Mouse (Mus musculus): ENCODE measurements around the gene Tm9sf2.

The Tm9sf2 gene

GRCm38 (mm10) chr14:122171031-122171430, 64.2 kb downstream of the Tm9sf2 start:
- DNase-seq (ENCODE audit: inconsistent age in 2 of 2, low spot score in 1 of 2) = no peak

DNA sequence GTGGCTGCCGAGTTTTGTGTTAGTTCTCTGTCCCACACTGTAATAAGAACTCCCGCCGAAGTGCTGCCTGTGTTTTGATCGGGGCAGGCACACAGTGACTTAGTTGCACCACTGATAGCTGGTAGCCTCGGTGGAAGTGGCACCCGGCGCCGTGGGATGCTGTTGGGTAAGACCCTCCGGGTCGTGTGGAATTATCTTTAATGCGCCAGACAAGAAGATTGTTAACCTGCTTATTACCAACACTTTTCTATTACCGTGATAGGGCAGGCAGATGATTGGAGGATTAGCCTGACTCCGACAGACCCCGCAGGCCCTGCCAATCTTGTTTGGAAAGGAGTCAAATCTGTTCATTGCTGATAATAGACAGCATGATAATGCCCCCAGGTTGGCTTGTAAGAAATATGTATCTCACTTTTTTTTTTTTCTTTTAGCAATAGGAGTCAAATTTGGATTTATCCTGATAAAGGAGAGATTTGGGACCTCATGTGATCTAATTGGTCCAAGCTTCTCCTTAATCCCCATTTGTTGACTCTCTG, 69.5 kb downstream of the Tm9sf2 start:
- no peak for DNase-seq (ENCODE audit: inconsistent age in 2 of 2, low spot score in 1 of 2)

DNA sequence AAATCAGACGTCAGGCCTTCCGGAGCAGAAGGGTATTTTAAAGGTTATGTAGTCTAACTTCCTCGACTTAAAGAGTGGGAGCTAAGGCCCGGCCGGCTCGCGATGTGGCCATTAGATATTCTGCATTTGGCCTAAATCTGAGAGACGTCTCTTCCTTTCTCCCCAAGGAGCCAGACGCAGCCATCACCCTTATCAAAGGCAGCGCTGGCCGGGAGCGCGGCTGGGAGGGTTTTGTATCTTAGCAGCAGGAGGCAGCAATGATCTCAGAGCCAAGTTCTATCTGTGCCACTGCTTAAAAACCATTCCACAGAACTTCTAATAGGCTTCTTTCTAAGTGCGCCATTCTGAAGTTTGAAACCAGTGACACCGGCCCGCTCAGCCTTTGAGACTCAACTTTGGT, 72.4 kb downstream of the Tm9sf2 start:
- DNase-seq (ENCODE audit: inconsistent age in 2 of 2, low spot score in 1 of 2) = no peak

DNA sequence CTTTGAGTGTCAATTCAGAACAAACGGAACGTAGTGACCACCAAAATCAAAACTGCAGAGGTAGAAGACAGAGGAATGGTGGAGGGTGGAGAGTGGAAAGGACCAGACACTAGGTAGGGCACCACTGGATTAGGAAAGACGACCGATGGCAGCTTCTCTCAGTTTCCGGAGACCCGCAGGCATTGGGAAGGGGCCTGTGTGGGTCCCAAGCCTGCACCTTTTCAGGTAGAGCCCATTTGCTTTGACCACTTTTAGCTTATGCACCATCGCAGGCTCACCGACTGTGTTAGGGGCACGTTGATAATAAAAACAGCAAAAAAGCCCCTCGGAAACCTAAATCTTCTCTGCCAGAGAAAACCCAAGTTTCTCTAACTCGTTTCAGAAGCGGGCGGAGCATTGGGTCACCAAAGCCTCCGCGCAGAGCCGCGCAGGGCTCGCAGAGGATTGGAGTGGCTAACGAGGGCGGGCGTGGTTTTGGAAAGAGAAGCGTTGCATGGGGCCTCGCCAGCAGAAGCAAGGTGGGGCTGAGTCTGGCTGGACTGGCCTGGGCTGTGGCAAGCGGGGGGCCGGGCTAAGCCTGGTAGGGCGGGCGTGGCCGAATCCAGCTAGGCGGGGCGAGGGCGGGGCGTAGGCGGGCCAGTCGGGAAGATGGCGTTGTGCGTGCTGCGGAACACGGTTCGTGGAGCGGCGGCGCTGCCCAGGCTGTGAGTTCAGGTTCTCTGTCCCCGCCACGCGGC, 74.4 kb downstream of the Tm9sf2 start, which contains the start of gene Clybl:
TSS of gene Clybl (plus strand) at position 627 of the 737 bp plus-strand sequence.
- peak; percentile 97 to 99 for DNase-seq (ENCODE audit: inconsistent age in 2 of 2, low spot score in 1 of 2)

DNA sequence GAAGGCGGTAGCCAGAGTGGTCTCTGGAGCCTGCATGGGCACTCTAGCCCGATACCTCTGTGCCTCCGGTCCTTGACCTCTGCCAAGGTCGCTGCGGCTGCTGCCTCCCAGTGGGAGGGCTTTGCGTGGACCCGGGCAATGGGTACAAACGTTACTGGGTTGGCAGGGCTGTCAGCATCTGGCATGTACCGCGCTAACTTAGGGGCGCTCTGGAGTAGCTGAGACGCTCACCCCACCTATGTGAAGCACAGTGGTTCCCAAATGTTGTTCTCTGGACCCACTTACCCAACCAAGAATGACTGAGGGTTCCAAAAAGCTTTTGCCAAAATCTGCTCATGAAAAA, 74.9 kb downstream of the Tm9sf2 start:
- no peak for DNase-seq (ENCODE audit: inconsistent age in 2 of 2, low spot score in 1 of 2)

- no peak for DNase-seq (ENCODE audit: inconsistent age in 2 of 2, low spot score in 1 of 2)
Observed at GRCm38 (mm10) chr14:122182220-122182619, 75.4 kb downstream of the Tm9sf2 start.

DNA sequence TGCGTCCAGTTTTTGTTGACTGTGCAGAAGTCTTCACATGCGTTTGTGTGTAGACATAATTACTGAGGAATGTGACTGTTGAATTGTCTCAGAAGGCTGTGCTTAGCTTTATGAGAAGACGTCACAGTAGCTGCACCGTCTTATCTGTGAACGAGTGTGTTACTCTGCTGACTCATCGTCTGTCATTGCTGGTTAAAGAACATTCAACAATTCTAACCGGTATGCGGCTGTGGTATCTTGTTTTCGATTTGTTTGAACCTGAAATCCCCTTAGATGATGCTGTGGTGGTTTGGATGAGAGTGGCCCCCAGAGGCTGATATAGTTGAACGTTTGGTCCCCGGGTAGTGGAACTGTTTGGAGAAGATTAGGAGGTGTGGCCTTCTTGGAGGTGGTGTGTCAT, 77.1 kb downstream of the Tm9sf2 start:
- DNase-seq (ENCODE audit: inconsistent age in 2 of 2, low spot score in 1 of 2) = peak in 1 of 2 experiments; percentile 65

DNA sequence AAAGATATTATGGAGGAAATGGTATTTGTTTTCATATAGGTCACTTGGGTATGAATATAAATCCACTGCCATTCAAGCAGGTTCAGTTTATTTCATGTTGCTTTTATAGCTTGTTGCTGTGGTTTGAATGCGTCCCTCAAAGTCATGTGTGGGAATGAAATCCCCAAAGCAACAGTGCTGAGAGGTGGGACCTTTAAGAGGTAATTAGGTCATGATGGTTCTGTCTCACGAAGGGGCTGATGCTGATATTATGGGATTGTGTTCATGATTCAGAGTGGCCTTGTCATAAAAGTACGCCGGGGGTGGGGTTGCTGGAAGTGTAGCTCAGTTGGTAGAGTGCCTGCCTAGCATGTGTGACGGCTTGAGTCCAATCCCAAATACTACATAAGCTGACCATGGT, 81.4 kb downstream of the Tm9sf2 start:
- DNase-seq (ENCODE audit: inconsistent age in 2 of 2, low spot score in 1 of 2) = peak; percentile 34 to 41

DNA sequence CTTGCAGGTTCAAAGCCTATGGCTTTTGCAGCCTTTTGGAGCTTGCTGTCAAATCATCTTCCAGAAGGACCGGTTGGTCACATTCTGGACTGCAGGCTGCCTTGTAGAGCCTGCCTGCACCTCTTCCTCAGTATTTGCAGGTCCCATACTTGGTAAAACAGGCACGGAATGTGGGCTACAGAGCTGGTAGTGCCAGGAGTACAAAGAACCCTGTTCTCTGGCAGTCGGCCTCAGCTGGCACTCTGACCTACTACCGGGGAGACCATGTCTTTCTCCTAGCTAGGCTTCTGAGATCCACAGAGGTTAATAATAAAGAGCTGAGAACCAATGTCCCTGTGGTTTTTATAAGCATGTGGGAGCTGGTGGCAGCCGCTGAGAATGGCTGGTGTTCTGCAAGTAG, 83.1 kb downstream of the Tm9sf2 start:
- no peak for DNase-seq (ENCODE audit: inconsistent age in 2 of 2, low spot score in 1 of 2)

DNA sequence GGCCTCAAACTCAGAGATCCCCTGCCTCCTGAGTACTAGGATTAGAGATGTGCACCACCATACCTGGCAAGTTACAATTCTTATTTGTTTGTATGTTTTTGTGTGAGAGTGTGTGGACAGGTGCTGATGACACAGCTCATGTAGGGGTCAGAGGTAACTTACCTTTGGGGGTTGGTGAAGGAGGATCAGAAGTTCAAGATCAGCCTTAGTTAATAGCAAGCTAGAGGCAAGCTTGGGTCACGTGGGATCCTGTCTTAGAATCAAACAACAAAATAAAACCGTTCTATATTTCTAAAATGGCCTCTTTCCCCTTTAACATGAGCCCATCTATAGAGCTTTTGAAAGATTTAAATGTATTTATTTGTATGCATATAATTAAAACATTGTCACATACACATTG, 83.7 kb downstream of the Tm9sf2 start:
- no peak for DNase-seq (ENCODE audit: inconsistent age in 2 of 2, low spot score in 1 of 2)

- peak; percentile 57 to 89 for DNase-seq (ENCODE audit: inconsistent age in 2 of 2, low spot score in 1 of 2)
Observed at GRCm38 (mm10) chr14:122190941-122191510, 84.2 kb downstream of the Tm9sf2 start.

GRCm38 (mm10) chr14:122194630-122195029, 87.8 kb downstream of the Tm9sf2 start:
- no peak for DNase-seq (ENCODE audit: inconsistent age in 2 of 2, low spot score in 1 of 2)

- DNase-seq (ENCODE audit: inconsistent age in 2 of 2, low spot score in 1 of 2) = peak; percentile 37 to 78
Observed at GRCm38 (mm10) chr14:122196851-122197250, 90.0 kb downstream of the Tm9sf2 start.

DNA sequence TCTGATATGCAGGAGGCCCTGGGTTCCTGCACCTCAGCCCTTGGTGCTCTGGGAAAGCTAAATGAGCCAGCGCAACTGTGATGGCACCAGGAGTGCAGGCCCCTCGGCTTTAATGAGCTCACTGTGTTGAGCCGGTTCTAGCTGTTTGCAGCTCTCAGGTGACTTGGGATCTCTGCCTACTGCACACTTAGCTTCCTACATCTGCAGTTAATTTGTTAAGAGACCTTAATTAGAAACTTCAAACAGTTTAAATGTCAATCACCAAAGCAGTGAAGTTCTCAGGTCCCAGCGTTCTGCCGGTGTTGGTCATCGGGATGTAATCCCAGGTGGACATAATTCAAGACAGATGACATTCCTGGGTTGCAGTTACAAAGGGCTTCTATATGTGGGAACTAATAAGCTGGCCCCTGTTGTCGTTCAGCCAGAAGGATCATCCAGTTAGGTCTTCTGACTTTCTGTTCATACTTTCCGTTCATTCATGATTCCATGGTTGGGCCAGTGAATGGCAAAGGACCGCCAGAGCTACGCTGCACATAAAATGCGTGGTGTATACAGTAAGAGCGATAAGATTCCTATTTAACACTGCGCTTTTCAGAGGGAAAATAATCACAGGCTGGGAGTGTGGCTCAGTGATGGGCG, 93.5 kb downstream of the Tm9sf2 start:
- DNase-seq (ENCODE audit: inconsistent age in 2 of 2, low spot score in 1 of 2) = no peak

DNA sequence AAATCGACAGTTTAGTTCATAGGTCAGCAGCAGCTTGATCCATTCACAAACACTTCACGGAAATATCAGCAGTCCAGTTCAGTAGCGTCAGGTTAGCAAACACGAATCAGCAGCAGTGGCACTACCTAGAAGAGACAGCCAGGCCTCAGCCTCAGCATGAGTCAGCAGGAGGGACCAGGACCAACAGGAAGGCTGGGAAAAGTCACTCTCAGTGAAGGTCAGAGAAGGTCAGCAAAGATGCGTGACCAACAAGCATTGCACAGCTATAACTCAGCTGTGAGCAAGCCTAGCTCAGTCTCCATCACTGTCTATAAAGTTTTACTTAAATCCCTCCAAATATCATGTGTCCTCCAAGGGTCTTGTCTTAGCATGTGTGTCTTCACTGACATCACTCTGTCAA, 102.3 kb downstream of the Tm9sf2 start:
- DNase-seq (ENCODE audit: inconsistent age in 2 of 2, low spot score in 1 of 2) = peak in 1 of 2 experiments; percentile 45

Data from adrenal gland, adult (tissue).